Mouse (Mus musculus): ENCODE data around the gene Elavl1.
"Not testable (repeated sequence)": the region's sequence is repeated elsewhere in the genome, so short reads cannot be mapped to it uniquely, and the experiment has no call there.

DNA sequence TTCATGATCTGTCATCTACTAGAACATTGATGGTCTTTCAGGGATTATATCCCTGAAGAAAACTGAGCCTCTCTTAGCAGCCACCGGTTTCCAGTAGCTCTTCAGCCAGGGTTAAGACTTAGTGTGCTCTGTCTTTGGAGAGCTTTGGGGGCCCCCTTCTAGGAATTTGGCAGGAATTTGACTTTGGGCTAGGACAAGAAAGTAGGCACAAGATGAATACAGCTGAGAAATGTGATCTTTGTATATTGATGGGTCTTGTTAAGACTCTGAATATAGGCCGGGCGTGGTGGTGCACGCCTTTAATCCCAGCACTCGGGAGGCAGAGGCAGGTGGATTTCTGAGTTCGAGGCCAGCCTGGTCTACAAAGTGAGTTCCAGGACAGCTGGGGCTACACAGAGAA is 27.3 kb upstream of the Elavl1 start:
- not testable (repeated sequence) for TF ChIP-seq POLR2A (IDR thresholded peaks at IDR 0.05; ENCODE audit: low read depth, low read length); CTCF (IDR thresholded peaks at IDR 0.05; ENCODE audit: borderline replicate concordance, insufficient read depth, low read length)

Measured in embryonic fibroblast, embryonic 13.5 days (primary cell).